Mouse (Mus musculus): ENCODE results near the gene Kmt2e.

DNA sequence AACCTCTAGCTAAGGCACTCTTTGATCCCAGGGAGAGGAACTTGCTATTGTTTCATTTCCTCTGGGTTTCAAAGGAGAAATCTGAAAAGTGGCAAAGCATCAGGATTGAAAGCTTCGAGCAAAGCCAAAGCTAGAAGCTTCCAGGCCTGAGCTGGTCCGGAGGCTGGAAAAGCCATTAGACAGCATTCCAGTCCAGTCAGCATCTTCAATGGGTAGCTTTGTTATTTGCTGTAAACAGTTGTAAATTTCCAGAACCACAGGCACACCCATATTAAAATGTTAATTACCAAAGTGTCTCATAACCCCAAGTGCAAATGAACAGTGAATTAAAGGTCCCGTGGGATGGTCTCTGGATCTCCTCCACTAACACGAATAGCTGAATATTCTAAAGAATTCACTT, 21.2 kb upstream of the Kmt2e start:
- no peak for TF ChIP-seq CTCF (IDR thresholded peaks at IDR 0.05)
- TF ChIP-seq EP300 (IDR thresholded peaks at IDR 0.05; ENCODE audit: insufficient read depth, low read depth, low read length): peak; percentile 78; the same call in 1 of the 2 replicates
- no peak for TF ChIP-seq POLR2A (IDR thresholded peaks at IDR 0.05; ENCODE audit: insufficient read depth, low read depth, low read length)

All from heart, adult 2 months (tissue).